Mouse (Mus musculus): ENCODE data around the gene Nfia. TPM values are rescaled to one million over a fixed set of nuclear protein-coding genes. Genes with fewer than 3 reads are reported as not detected.

Nfia gene
- polyA plus RNA-seq, 1 experiment: 8.1 TPM

GRCm38 (mm10) chr4:98134027-98134426 is 361.5 kb downstream of the Nfia start:
- Histone ChIP-seq H3K27ac (ENCODE audit: control insufficient read depth, insufficient read depth, low read depth, low read length) (no peak overlapping the region), H3K4me1 (ENCODE audit: control insufficient read depth, insufficient read depth, low read length) (no peaks in the 10 kb centered on the region), H3K27me3 (ENCODE audit: control insufficient read depth, insufficient read depth, low read length) (no peaks in the 10 kb centered on the region), H3K36me3 (ENCODE audit: control insufficient read depth, insufficient read depth, low read length) (no peaks in the 10 kb centered on the region), H3K4me3 (ENCODE audit: control insufficient read depth, low read depth, low read length) (no peak overlapping the region)
- TF ChIP-seq CTCF (IDR thresholded peaks at IDR 0.05; ENCODE audit: control insufficient read depth, insufficient read depth, insufficient replicate concordance, low read depth, low read length) (no peak), POLR2A (IDR thresholded peaks at IDR 0.05; ENCODE audit: control insufficient read depth, low read depth, low read length) (no peak)

DNA sequence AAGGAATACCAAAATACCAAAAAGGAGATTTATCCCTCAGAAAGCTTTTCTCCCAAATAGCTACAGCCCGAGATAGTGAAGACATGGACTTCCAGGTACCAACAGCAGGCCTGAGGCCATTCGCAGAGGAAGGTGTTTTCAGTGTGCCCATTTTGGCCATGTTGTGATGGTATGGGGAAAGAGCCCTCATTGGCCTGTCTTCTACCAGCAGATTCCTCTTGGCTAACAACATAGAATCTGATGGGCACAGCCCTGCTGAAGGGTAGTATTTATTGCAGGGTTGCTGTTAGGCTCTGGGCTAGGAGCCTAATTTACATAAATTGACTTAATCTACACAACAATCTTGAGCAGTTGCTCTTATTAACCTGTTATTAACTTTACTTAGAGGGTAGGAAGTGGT is 363.5 kb downstream of the Nfia start:
- Histone ChIP-seq H3K4me1 (ENCODE audit: control insufficient read depth, insufficient read depth, low read length) (no peaks in the 10 kb centered on the region), H3K27me3 (ENCODE audit: control insufficient read depth, insufficient read depth, low read length) (no peaks in the 10 kb centered on the region), H3K4me3 (ENCODE audit: control insufficient read depth, low read depth, low read length) (no peak overlapping the region), H3K27ac (ENCODE audit: control insufficient read depth, insufficient read depth, low read depth, low read length) (no peak overlapping the region), H3K36me3 (ENCODE audit: control insufficient read depth, insufficient read depth, low read length) (no peaks in the 10 kb centered on the region)
- TF ChIP-seq POLR2A (IDR thresholded peaks at IDR 0.05; ENCODE audit: control insufficient read depth, low read depth, low read length): no peak
- no peak for TF ChIP-seq CTCF (IDR thresholded peaks at IDR 0.05; ENCODE audit: control insufficient read depth, insufficient read depth, insufficient replicate concordance, low read depth, low read length)

DNA sequence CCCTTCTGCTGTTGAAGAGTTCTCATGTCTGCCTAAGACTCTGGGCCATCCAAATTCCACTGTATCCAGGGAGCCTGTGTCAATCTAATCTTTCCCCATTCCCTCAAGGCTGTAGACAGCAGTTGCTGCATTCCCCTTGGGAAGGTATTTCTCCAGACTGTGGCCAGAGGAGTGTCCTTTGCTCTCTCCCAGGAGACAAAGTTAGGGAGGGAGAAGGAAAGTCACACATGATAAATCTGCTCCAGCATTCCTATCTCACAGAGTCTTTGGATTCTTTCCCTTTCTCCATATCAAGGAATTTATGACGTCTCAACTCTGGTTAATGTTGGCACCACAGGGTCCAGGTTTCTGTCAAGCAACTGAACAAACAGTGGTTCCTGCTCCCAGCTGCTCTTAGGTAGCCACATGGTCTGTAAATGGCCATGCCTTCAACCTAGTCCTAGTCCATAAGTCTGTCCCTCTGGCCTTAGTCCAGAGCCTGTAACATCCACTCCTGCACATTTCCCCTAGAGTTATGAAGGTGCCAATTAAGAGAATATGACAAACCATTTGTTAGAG is 370.4 kb downstream of the Nfia start:
- Histone ChIP-seq H3K27ac (ENCODE audit: control insufficient read depth, insufficient read depth, low read depth, low read length) (no peak overlapping the region), H3K4me3 (ENCODE audit: control insufficient read depth, low read depth, low read length) (no peak overlapping the region), H3K36me3 (ENCODE audit: control insufficient read depth, insufficient read depth, low read length) (no peaks in the 10 kb centered on the region), H3K27me3 (ENCODE audit: control insufficient read depth, insufficient read depth, low read length) (no peaks in the 10 kb centered on the region), H3K4me1 (ENCODE audit: control insufficient read depth, insufficient read depth, low read length) (no peaks in the 10 kb centered on the region)
- TF ChIP-seq CTCF (IDR thresholded peaks at IDR 0.05; ENCODE audit: control insufficient read depth, insufficient read depth, insufficient replicate concordance, low read depth, low read length) (no peak), POLR2A (IDR thresholded peaks at IDR 0.05; ENCODE audit: control insufficient read depth, low read depth, low read length) (no peak)

- Histone ChIP-seq H3K27ac (ENCODE audit: control insufficient read depth, insufficient read depth, low read depth, low read length) (no peak overlapping the region), H3K4me1 (ENCODE audit: control insufficient read depth, insufficient read depth, low read length) (no peaks in the 10 kb centered on the region), H3K36me3 (ENCODE audit: control insufficient read depth, insufficient read depth, low read length) (no peaks in the 10 kb centered on the region), H3K4me3 (ENCODE audit: control insufficient read depth, low read depth, low read length) (no peak overlapping the region), H3K27me3 (ENCODE audit: control insufficient read depth, insufficient read depth, low read length) (no peaks in the 10 kb centered on the region)
- TF ChIP-seq CTCF (IDR thresholded peaks at IDR 0.05; ENCODE audit: control insufficient read depth, insufficient read depth, insufficient replicate concordance, low read depth, low read length): no peak
- TF ChIP-seq POLR2A (IDR thresholded peaks at IDR 0.05; ENCODE audit: control insufficient read depth, low read depth, low read length): no peak
Measured at GRCm38 (mm10) chr4:98150576-98150975, 378.0 kb downstream of the Nfia start.

DNA sequence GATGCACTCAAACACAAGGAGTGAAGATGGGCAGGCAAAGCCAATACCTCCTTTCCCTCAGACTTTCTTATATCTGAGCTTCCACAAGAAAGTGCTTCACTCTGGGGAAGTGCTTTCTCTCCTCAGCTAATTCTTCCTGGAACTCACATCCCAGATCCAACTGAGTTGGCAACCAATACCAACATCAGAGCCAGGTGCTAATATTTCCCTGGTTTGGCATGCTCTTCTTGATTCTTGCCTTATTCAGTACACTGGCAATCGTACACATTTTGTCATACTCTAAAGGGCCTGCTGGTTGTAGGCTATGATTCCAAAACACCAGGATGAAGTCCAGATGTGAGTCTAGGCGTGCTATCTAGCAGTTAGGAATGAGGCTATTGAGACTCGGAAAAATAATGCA is 385.4 kb downstream of the Nfia start:
- no peak overlapping the region for H3K4me3 ChIP-seq (ENCODE audit: control insufficient read depth, low read depth, low read length)
- TF ChIP-seq POLR2A (IDR thresholded peaks at IDR 0.05; ENCODE audit: control insufficient read depth, low read depth, low read length) (no peak), CTCF (IDR thresholded peaks at IDR 0.05; ENCODE audit: control insufficient read depth, insufficient read depth, insufficient replicate concordance, low read depth, low read length) (no peak)
- no peaks in the 10 kb centered on the region for H3K27me3 ChIP-seq (ENCODE audit: control insufficient read depth, insufficient read depth, low read length)
- no peaks in the 10 kb centered on the region for H3K4me1 ChIP-seq (ENCODE audit: control insufficient read depth, insufficient read depth, low read length)
- no peaks in the 10 kb centered on the region for H3K36me3 ChIP-seq (ENCODE audit: control insufficient read depth, insufficient read depth, low read length)
- H3K27ac ChIP-seq (ENCODE audit: control insufficient read depth, insufficient read depth, low read depth, low read length): no peak overlapping the region

GRCm38 (mm10) chr4:98166379-98166778 is 393.8 kb downstream of the Nfia start:
- no peaks in the 10 kb centered on the region for H3K4me1 ChIP-seq (ENCODE audit: control insufficient read depth, insufficient read depth, low read length)
- no peaks in the 10 kb centered on the region for H3K27me3 ChIP-seq (ENCODE audit: control insufficient read depth, insufficient read depth, low read length)
- no peak overlapping the region for H3K4me3 ChIP-seq (ENCODE audit: control insufficient read depth, low read depth, low read length)
- TF ChIP-seq CTCF (IDR thresholded peaks at IDR 0.05; ENCODE audit: control insufficient read depth, insufficient read depth, insufficient replicate concordance, low read depth, low read length) (no peak), POLR2A (IDR thresholded peaks at IDR 0.05; ENCODE audit: control insufficient read depth, low read depth, low read length) (no peak)
- no peak overlapping the region for H3K27ac ChIP-seq (ENCODE audit: control insufficient read depth, insufficient read depth, low read depth, low read length)
- no peaks in the 10 kb centered on the region for H3K36me3 ChIP-seq (ENCODE audit: control insufficient read depth, insufficient read depth, low read length)

Other genes with a start within 250 kb of the Nfia start
- 0.17 and 0.74 TPM in 2 replicates for gene E130114P18Rik, start 5.3 kb downstream of the Nfia start, polyA plus RNA-seq (2012; rRNA removed)